Mouse (Mus musculus) lung, adult 2 months (tissue): ENCODE results near the gene Baz1a.

Experiments used
- CTCF ChIP-seq: fragments of 200-500 bp; IDR thresholded peaks from 2 replicates; pipeline ENCODE4 v1.5.1; 2011; ENCODE audit warnings: mild to moderate bottlenecking, low read length, control low read depth; ENCODE audit not compliant: insufficient read depth
- POLR2A ChIP-seq: fragments of 200-500 bp; IDR thresholded peaks from 2 replicates; pipeline ENCODE4 v1.6.1; 2011; ENCODE audit warnings: low read depth, mild to moderate bottlenecking, control low read depth, low read length, borderline replicate concordance; ENCODE audit errors: extremely low read depth

- no peak for TF ChIP-seq POLR2A
- no peak for TF ChIP-seq CTCF
Measured at GRCm38 (mm10) chr12:54876879-54877278, 137.3 kb downstream of the Baz1a start.
